Mouse (Mus musculus): ENCODE data around the gene Fads6. TPM values are rescaled to one million over a fixed set of nuclear protein-coding genes. Genes with fewer than 3 reads are reported as not detected.

Fads6 gene
- total and polyA plus RNA-seq, 2 experiments from 2014 or later, result 0.34 to 2.9 TPM

DNA sequence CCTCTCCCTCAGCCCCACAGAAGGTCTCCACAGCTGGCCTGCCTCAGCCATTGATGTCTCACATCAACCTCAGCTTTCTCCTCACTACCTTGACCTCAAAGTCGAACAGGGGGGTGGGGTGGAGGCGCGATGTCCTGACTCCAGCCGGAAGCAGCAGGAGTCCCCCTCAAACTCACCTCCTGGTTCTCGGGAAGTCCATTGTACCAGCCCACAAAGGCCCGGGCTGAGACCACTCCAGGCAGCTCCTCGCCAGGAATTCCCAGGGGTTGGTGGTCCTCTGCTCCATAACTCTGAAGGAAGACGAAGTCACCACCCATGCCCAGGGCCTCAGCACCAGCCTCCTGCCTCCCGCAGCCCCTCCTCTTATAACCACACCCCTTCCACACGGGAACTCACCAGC, 26.0 kb downstream of the Fads6 start:
- H3K36me3 ChIP-seq (replicated peaks; ENCODE audit: control insufficient read depth, insufficient read depth, low read length), result peaks cover 6% of the 10 kb centered on the region; the same call in 1 of the 2 replicates
- ATAC-seq (ENCODE audit: insufficient read depth, low read depth) (no peak), DNase-seq (ENCODE audit: low spot score) (no peak)
- H3K4me3 ChIP-seq (ENCODE audit: low read depth, low read length), result no peak overlapping the region
- H3K27me3 ChIP-seq (ENCODE audit: control insufficient read depth, insufficient read depth, low read length), result peaks cover 22% of the 10 kb centered on the region
- 74% methylated on average over 10 of the region's 10 CpGs for WGBS
- H3K4me1 ChIP-seq (ENCODE audit: control insufficient read depth, insufficient read depth), result peaks cover 9% of the 10 kb centered on the region; the same call in 1 of the 2 replicates
- no peak overlapping the region for H3K27ac ChIP-seq (ENCODE audit: low read depth)
- H3K4me2 ChIP-seq (ENCODE audit: low read depth, low read length), result no peak overlapping the region
- TF ChIP-seq CTCF (IDR thresholded peaks at IDR 0.05; ENCODE audit: low read depth) (no peak), EP300 (IDR thresholded peaks at IDR 0.05; ENCODE audit: low read depth) (no peak)
- no peak overlapping the region for H3K9ac ChIP-seq (replicated peaks; ENCODE audit: low read depth, low read length)
- H3K9me3 ChIP-seq (replicated peaks; ENCODE audit: control insufficient read depth, low read length), result no peaks in the 10 kb centered on the region

DNA sequence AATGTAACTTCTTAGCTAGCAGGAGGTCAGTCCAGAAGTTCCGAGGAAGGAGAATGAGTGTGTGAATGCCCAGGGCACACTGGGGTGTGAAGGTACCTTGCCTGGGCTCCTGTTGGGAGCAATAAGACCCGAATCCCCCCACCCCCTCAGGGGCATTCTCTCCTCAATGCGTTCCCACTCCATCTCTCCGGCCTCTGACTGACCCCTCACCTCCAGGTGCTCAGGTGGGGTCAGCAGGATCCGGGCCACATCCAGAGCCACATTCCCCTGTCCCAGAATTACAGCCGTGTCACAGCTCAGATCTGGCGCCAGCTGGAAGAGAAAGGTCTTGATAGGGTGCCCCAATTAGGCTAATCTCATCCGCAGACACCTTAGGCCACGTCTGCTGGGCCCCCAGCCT, 26.4 kb downstream of the Fads6 start:
- Histone ChIP-seq H3K4me1 (ENCODE audit: control insufficient read depth, insufficient read depth) (peaks cover 10% of the 10 kb centered on the region; the same call in 1 of the 2 replicates), H3K27ac (ENCODE audit: low read depth) (no peak overlapping the region), H3K4me3 (ENCODE audit: low read depth, low read length) (no peak overlapping the region), H3K9me3 (replicated peaks; ENCODE audit: control insufficient read depth, low read length) (no peaks in the 10 kb centered on the region), H3K27me3 (ENCODE audit: control insufficient read depth, insufficient read depth, low read length) (peaks cover 26% of the 10 kb centered on the region), H3K36me3 (replicated peaks; ENCODE audit: control insufficient read depth, insufficient read depth, low read length) (peaks cover 6% of the 10 kb centered on the region; the same call in 1 of the 2 replicates), H3K9ac (replicated peaks; ENCODE audit: low read depth, low read length) (no peak overlapping the region), H3K4me2 (ENCODE audit: low read depth, low read length) (no peak overlapping the region)
- TF ChIP-seq EP300 (IDR thresholded peaks at IDR 0.05; ENCODE audit: low read depth), result no peak
- TF ChIP-seq CTCF (IDR thresholded peaks at IDR 0.05; ENCODE audit: low read depth), result no peak
- DNase-seq (ENCODE audit: low spot score) (no peak), ATAC-seq (ENCODE audit: insufficient read depth, low read depth) (no peak)
- 78% methylated on average over 9 of the region's 9 CpGs for WGBS

GRCm38 (mm10) chr11:115270148-115270861, 27.2 kb downstream of the Fads6 start:
- WGBS, result 26% methylated on average over 19 of the region's 19 CpGs
- ATAC-seq (ENCODE audit: insufficient read depth, low read depth), result peak; percentile 12; the same call in 1 of the 2 replicates

GRCm38 (mm10) chr11:115269330-115270066, 28.0 kb downstream of the Fads6 start:
- ATAC-seq (ENCODE audit: insufficient read depth, low read depth), result no peak
- Histone ChIP-seq H3K9ac (replicated peaks; ENCODE audit: low read depth, low read length) (no peak overlapping the region), H3K4me2 (ENCODE audit: low read depth, low read length) (no peak overlapping the region), H3K4me3 (ENCODE audit: low read depth, low read length) (no peak overlapping the region), H3K9me3 (replicated peaks; ENCODE audit: control insufficient read depth, low read length) (no peaks in the 10 kb centered on the region), H3K27ac (ENCODE audit: low read depth) (no peak overlapping the region), H3K27me3 (ENCODE audit: control insufficient read depth, insufficient read depth, low read length) (peaks cover 42% of the 10 kb centered on the region), H3K36me3 (replicated peaks; ENCODE audit: control insufficient read depth, insufficient read depth, low read length) (peaks cover 6% of the 10 kb centered on the region; the same call in 1 of the 2 replicates), H3K4me1 (ENCODE audit: control insufficient read depth, insufficient read depth) (peaks cover 13% of the 10 kb centered on the region; the same call in 1 of the 2 replicates)
- WGBS, result 89% methylated on average over 26 of the region's 27 CpGs
- no peak for TF ChIP-seq CTCF (IDR thresholded peaks at IDR 0.05; ENCODE audit: low read depth)
- DNase-seq (ENCODE audit: low spot score), result no peak

More at GRCm38 (mm10) chr11:115270148-115270861, 27.2 kb downstream of the Fads6 start:
- no peaks in the 10 kb centered on the region for H3K9me3 ChIP-seq (replicated peaks; ENCODE audit: control insufficient read depth, low read length)
- peak; percentile 63 for DNase-seq (ENCODE audit: low spot score)
- no peak overlapping the region for H3K9ac ChIP-seq (replicated peaks; ENCODE audit: low read depth, low read length)
- no peak overlapping the region for H3K27ac ChIP-seq (ENCODE audit: low read depth)
- peaks cover 6% of the 10 kb centered on the region; the same call in 1 of the 2 replicates for H3K36me3 ChIP-seq (replicated peaks; ENCODE audit: control insufficient read depth, insufficient read depth, low read length)
- H3K27me3 ChIP-seq (ENCODE audit: control insufficient read depth, insufficient read depth, low read length), result peaks cover 34% of the 10 kb centered on the region
- TF ChIP-seq EP300 (IDR thresholded peaks at IDR 0.05; ENCODE audit: low read depth) (no peak), CTCF (IDR thresholded peaks at IDR 0.05; ENCODE audit: low read depth) (peak; percentile 92)
- no peak overlapping the region for H3K4me3 ChIP-seq (ENCODE audit: low read depth, low read length)
- H3K4me1 ChIP-seq (ENCODE audit: control insufficient read depth, insufficient read depth), result peaks cover 9% of the 10 kb centered on the region; the same call in 1 of the 2 replicates
- no peak overlapping the region for H3K4me2 ChIP-seq (ENCODE audit: low read depth, low read length)

- 85% methylated on average over 11 of the region's 11 CpGs for WGBS
- H3K4me1 ChIP-seq (ENCODE audit: control insufficient read depth, insufficient read depth), result peaks cover 13% of the 10 kb centered on the region; the same call in 1 of the 2 replicates
- no peak for ATAC-seq (ENCODE audit: insufficient read depth, low read depth)
- no peak overlapping the region for H3K27ac ChIP-seq (ENCODE audit: low read depth)
- no peak overlapping the region for H3K4me2 ChIP-seq (ENCODE audit: low read depth, low read length)
- peaks cover 57% of the 10 kb centered on the region for H3K27me3 ChIP-seq (ENCODE audit: control insufficient read depth, insufficient read depth, low read length)
- peaks cover 6% of the 10 kb centered on the region; the same call in 1 of the 2 replicates for H3K36me3 ChIP-seq (replicated peaks; ENCODE audit: control insufficient read depth, insufficient read depth, low read length)
- H3K9me3 ChIP-seq (replicated peaks; ENCODE audit: control insufficient read depth, low read length), result no peaks in the 10 kb centered on the region
- H3K4me3 ChIP-seq (ENCODE audit: low read depth, low read length), result no peak overlapping the region
- no peak overlapping the region for H3K9ac ChIP-seq (replicated peaks; ENCODE audit: low read depth, low read length)
- DNase-seq (ENCODE audit: low spot score), result no peak
- TF ChIP-seq CTCF (IDR thresholded peaks at IDR 0.05; ENCODE audit: low read depth) (no peak), EP300 (IDR thresholded peaks at IDR 0.05; ENCODE audit: low read depth) (no peak)
These were observed 29.5 kb downstream of the Fads6 start for GRCm38 (mm10) chr11:115267958-115268357.

All from heart, postnatal 0 days (tissue).